Mouse (Mus musculus) mouse trophoblast stem cell (cell line): ENCODE data around the gene Slc35e4.

Experiments
- in situ Hi-C, 2 experiments: fragments of 300-500 bp; cut with MseI, MboI; formaldehyde crosslinking; loops; 2 replicates in 1 of 2; 3 replicates in 1 of 2; pipeline ENCODE4 v1.15.1; 2025

Gene Slc35e4

GRCm38 (mm10) chr11:3863454-3864112 lies 50.9 kb downstream of the Slc35e4 start, which contains the start of gene Osbp2:
Gene Osbp2 (minus strand): TSS chr11:3863903.
- in situ Hi-C loops, result no loop called here

GRCm38 (mm10) chr11:3862661-3863453 lies 51.6 kb downstream of the Slc35e4 start:
- in situ Hi-C loops, result no loop called here

GRCm38 (mm10) chr11:3860361-3860760 lies 54.1 kb downstream of the Slc35e4 start:
- in situ Hi-C loops, result no loop called here

GRCm38 (mm10) chr11:3859778-3860177 lies 54.7 kb downstream of the Slc35e4 start:
- in situ Hi-C loops, result no loop called here

- in situ Hi-C loops, result no loop called here
These were observed 56.6 kb downstream of the Slc35e4 start for GRCm38 (mm10) chr11:3857902-3858301.
